Mouse (Mus musculus) hindbrain, postnatal 0 days (tissue): Measurements from ENCODE around the gene Wwox. TPM values are rescaled to one million over a fixed set of nuclear protein-coding genes. Genes with fewer than 3 reads are reported as not detected.

ENCODE experiments used
- ATAC-seq: fragments of 200-750 bp; cut with Nextera tagmentation; 2 replicates; pipeline ENCODE4 v1.8.0; 2017; ENCODE audit warnings: mild to moderate bottlenecking, moderate TSS enrichment, moderate library complexity
- DNase-seq: peaks from one replicate; pipeline ENCODE4 v3.0.0-alpha.2; 2015; ENCODE audit warnings: low spot score
- H3K27ac ChIP-seq: fragments of 300-500 bp; sonication (generic); 2 replicates; pipeline ENCODE4 v1.5.1; 2014; ENCODE audit warnings: mild to moderate bottlenecking
- H3K27me3 ChIP-seq: fragments of 300-500 bp; sonication (generic); 2 replicates; pipeline ENCODE4 v1.6.1; 2014; ENCODE audit warnings: low read length, mixed read lengths; ENCODE audit not compliant: insufficient read depth
- H3K36me3 ChIP-seq: fragments of 300-500 bp; sonication (generic); 2 replicates; pipeline ENCODE4 v1.6.1; 2014; ENCODE audit warnings: low read length, mixed read lengths; ENCODE audit not compliant: insufficient read depth
- H3K4me1 ChIP-seq: fragments of 300-500 bp; sonication (generic); 2 replicates; pipeline ENCODE4 v1.6.1; 2014; ENCODE audit warnings: antibody characterized with exemption, low read length, mixed read lengths; ENCODE audit not compliant: insufficient read depth
- H3K4me2 ChIP-seq: fragments of 300-500 bp; sonication (generic); 2 replicates; pipeline ENCODE4 v1.6.1; 2014; ENCODE audit warnings: low read depth, mild to moderate bottlenecking, low read length, moderate library complexity, mixed read lengths
- H3K4me3 ChIP-seq: fragments of 300-500 bp; sonication (generic); 2 replicates; pipeline ENCODE4 v1.5.1; 2014; ENCODE audit warnings: low read length
- H3K9ac ChIP-seq: fragments of 300-500 bp; sonication (generic); replicated peaks from 2 replicates; pipeline ENCODE4 v1.6.1; 2014; ENCODE audit warnings: mild to moderate bottlenecking, low read length, moderate library complexity, mixed read lengths
- H3K9me3 ChIP-seq: fragments of 300-500 bp; sonication (generic); 2 replicates; pipeline ENCODE4 v1.6.1; 2016; ENCODE audit warnings: low read length, mixed read lengths
- CTCF ChIP-seq: IDR thresholded peaks from 2 replicates; pipeline ENCODE4 v1.5.1; 2016; ENCODE audit warnings: antibody characterized with exemption, control low read depth, low read depth
- WGBS: fragments of 180-500 bp; shearing (Covaris S2); extraction: QIAGEN DNeasy Blood & Tissue Kit; methylation state at CpG from one replicate; pipeline ENCODE4 v1.1.7; 2014; 5-methylcytosine and 5-hydroxymethylcytosine counted together
- polyA plus RNA-seq: library from polyadenylated mRNA; unstranded; fragments of >200 nt; fragmentation: Nextera tagmentation; extraction: Ambion mirVana; gene quantifications from 2 replicates; pipeline ENCODE4 v1.2.1, GENCODE M21; 2015
- total RNA-seq: library from RNA; depleted of rRNA; stranded (reverse); fragments of >200 nt; gene quantifications from 2 replicates; pipeline ENCODE4 v1.2.3, GENCODE M21; 2014

Wwox gene
- total and polyA plus RNA-seq, 2 experiments from 2014 or later = 17.1 to 19.8 TPM

GRCm38 (mm10) chr8:114694566-114695198 lies 255.2 kb downstream of the Wwox start:
- Histone ChIP-seq H3K27me3 (no peaks in the 10 kb centered on the region), H3K4me2 (no peak overlapping the region), H3K4me1 (no peaks in the 10 kb centered on the region), H3K9me3 (no peaks in the 10 kb centered on the region), H3K9ac (no peak overlapping the region), H3K36me3 (no peaks in the 10 kb centered on the region), H3K4me3 (no peak overlapping the region), H3K27ac (no peak overlapping the region)
- TF ChIP-seq CTCF = no peak
- DNase-seq (no peak), ATAC-seq (no peak)
- 84% methylated on average over 4 of the region's 4 CpGs for WGBS

- H3K27me3 ChIP-seq = no peaks in the 10 kb centered on the region
- DNase-seq (no peak), ATAC-seq (no peak)
- H3K4me1 ChIP-seq = no peaks in the 10 kb centered on the region
- WGBS = 59% methylated on average over 5 of the region's 5 CpGs
- no peaks in the 10 kb centered on the region for H3K36me3 ChIP-seq
- no peak overlapping the region for H3K4me3 ChIP-seq
- H3K27ac ChIP-seq = no peak overlapping the region
- no peak overlapping the region for H3K9ac ChIP-seq
- no peak overlapping the region for H3K4me2 ChIP-seq
- H3K9me3 ChIP-seq = no peaks in the 10 kb centered on the region
- no peak for TF ChIP-seq CTCF
Observed at GRCm38 (mm10) chr8:114703517-114703916, 264.1 kb downstream of the Wwox start.

GRCm38 (mm10) chr8:114707538-114708138 lies 268.2 kb downstream of the Wwox start:
- Histone ChIP-seq H3K4me1 (no peaks in the 10 kb centered on the region), H3K36me3 (no peaks in the 10 kb centered on the region), H3K27ac (no peak overlapping the region), H3K4me2 (no peak overlapping the region), H3K4me3 (no peak overlapping the region), H3K9ac (no peak overlapping the region), H3K27me3 (no peaks in the 10 kb centered on the region), H3K9me3 (no peaks in the 10 kb centered on the region)
- 65% methylated on average over 15 of the region's 15 CpGs for WGBS
- DNase-seq (no peak), ATAC-seq (no peak)
- TF ChIP-seq CTCF = no peak

- Histone ChIP-seq H3K9ac (no peak overlapping the region), H3K4me3 (no peak overlapping the region), H3K27me3 (no peaks in the 10 kb centered on the region), H3K9me3 (no peaks in the 10 kb centered on the region), H3K36me3 (no peaks in the 10 kb centered on the region), H3K27ac (no peak overlapping the region), H3K4me1 (no peaks in the 10 kb centered on the region), H3K4me2 (no peak overlapping the region)
- ATAC-seq (no peak), DNase-seq (peak; percentile 48)
- peak; percentile 65 for TF ChIP-seq CTCF
- 60% methylated on average over 13 of the region's 13 CpGs for WGBS
Observed at GRCm38 (mm10) chr8:114715318-114716070, 276.0 kb downstream of the Wwox start.

- H3K4me3 ChIP-seq = no peak overlapping the region
- no peak overlapping the region for H3K4me2 ChIP-seq
- H3K27ac ChIP-seq = no peak overlapping the region
- no peak for TF ChIP-seq CTCF
- H3K9ac ChIP-seq = no peak overlapping the region
- no peaks in the 10 kb centered on the region for H3K36me3 ChIP-seq
- H3K9me3 ChIP-seq = no peaks in the 10 kb centered on the region
- H3K27me3 ChIP-seq = no peaks in the 10 kb centered on the region
- DNase-seq = no peak
- no peaks in the 10 kb centered on the region for H3K4me1 ChIP-seq
- no peak for ATAC-seq
- 79% methylated on average over 14 of the region's 14 CpGs for WGBS
Observed at GRCm38 (mm10) chr8:114716546-114717255, 277.2 kb downstream of the Wwox start.

GRCm38 (mm10) chr8:114718821-114719220 lies 279.4 kb downstream of the Wwox start:
- Histone ChIP-seq H3K4me2 (no peak overlapping the region), H3K27me3 (no peaks in the 10 kb centered on the region), H3K4me3 (no peak overlapping the region), H3K4me1 (no peaks in the 10 kb centered on the region), H3K36me3 (no peaks in the 10 kb centered on the region), H3K9me3 (no peaks in the 10 kb centered on the region), H3K27ac (no peak overlapping the region), H3K9ac (no peak overlapping the region)
- ATAC-seq (no peak), DNase-seq (no peak)
- no peak for TF ChIP-seq CTCF
- WGBS = 56% methylated on average over 4 of the region's 4 CpGs
